Mouse (Mus musculus): ENCODE data around the gene Pprc1. TPM values are rescaled to one million over a fixed set of nuclear protein-coding genes. Genes with fewer than 3 reads are reported as not detected.

Pprc1 gene
- polyA plus RNA-seq, 1 experiment from 2014 or later: 15.4 TPM

DNA sequence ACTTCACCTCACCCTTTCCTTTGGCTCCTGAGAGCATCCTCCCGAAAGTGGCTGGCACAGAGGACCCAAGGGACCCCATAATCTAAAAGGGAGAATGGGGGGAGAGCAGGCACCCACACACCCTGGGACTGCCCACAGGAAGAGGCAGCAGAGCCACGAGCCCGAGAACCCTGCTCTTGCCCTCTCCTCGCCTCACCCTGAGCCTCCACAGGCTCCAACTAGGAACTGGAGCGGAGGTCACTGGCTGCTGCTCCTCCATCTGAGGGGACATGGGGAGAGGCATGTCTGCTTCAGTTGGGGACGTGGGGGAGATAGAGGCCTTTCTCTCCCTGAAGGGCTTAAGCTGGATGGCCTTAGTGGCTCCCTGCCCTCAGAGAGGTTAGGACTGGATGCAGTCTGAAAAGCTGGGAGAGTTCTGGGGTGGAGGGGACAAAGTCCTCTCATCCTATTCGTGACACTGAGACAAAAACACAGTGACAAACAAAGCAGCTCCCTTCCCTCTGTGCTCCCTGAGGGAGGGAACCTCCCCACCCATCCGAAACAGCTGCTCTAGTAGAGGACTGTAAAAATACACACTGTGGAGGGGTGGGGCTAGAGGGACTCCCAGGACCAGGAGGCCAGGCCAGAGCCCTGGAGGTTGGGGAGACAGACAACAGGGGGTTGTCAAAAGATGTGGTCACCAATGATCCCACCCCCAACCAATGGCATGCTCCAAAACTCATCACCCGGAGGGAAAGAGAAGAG lies 12.8 kb upstream of the Pprc1 start:
- Histone ChIP-seq H3K27ac (ENCODE audit: low read depth, low read length) (no peak overlapping the region), H3K9me3 (ENCODE audit: control insufficient read depth, low read length) (no peaks in the 10 kb centered on the region; the same call in 1 of the 2 replicates), H3K27me3 (replicated peaks; ENCODE audit: control insufficient read depth, insufficient read depth, low read length) (no peaks in the 10 kb centered on the region), H3K36me3 (ENCODE audit: control insufficient read depth, insufficient read depth, low read length) (peaks cover 38% of the 10 kb centered on the region), H3K9ac (ENCODE audit: low read depth, low read length) (no peak overlapping the region), H3K4me2 (ENCODE audit: low read length) (no peak overlapping the region), H3K4me3 (ENCODE audit: low read length) (no peak overlapping the region), H3K4me1 (ENCODE audit: control insufficient read depth, insufficient read depth, low read depth, low read length) (peaks cover 5% of the 10 kb centered on the region)
- 65% methylated on average over 9 of the region's 9 CpGs for WGBS
- no peak for ATAC-seq

DNA sequence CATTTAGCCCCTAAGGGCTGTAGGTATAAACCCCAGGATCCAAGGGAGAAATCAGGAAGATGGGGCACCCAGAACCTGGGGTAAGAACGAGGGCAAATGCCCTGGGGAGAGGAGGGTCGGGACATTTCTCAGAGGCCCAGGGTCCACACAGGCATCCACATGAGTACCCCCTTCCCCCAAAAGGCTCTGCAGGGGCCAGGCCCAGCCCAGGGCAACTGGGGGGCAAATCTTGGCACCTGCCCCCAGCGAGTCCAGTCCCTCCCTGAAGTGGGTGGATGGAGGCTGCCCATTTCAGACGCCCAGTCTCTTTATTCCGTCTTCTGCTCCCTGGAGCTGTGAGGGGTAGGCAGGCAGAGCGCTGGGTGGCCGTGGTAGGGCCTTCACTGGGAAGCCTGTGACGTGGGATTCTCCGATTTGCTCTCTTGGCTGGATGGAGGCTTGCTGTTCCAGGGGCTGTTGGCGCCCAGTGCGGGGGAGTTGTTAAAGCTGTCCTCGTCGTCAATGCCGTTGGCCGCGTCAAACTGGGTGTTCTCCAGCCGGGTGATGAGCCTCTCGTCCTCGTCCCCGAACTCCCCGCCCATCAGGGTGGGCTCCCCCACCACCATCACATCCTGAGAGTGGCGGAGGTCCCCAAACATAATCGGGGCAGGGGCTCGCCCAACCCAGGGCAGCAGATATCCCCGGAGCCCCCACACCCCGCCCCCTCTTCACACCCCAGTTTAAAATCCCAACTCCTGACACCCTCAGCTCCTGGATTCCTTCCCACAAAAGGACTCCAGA lies 11.8 kb upstream of the Pprc1 start:
- H3K4me1 ChIP-seq (ENCODE audit: control insufficient read depth, insufficient read depth, low read depth, low read length): peaks cover 16% of the 10 kb centered on the region
- ATAC-seq: no peak
- no peaks in the 10 kb centered on the region for H3K27me3 ChIP-seq (replicated peaks; ENCODE audit: control insufficient read depth, insufficient read depth, low read length)
- no peaks in the 10 kb centered on the region; the same call in 1 of the 2 replicates for H3K9me3 ChIP-seq (ENCODE audit: control insufficient read depth, low read length)
- H3K27ac ChIP-seq (ENCODE audit: low read depth, low read length): no peak overlapping the region
- no peak overlapping the region for H3K4me3 ChIP-seq (ENCODE audit: low read length)
- H3K4me2 ChIP-seq (ENCODE audit: low read length): no peak overlapping the region
- peaks cover 38% of the 10 kb centered on the region for H3K36me3 ChIP-seq (ENCODE audit: control insufficient read depth, insufficient read depth, low read length)
- no peak overlapping the region for H3K9ac ChIP-seq (ENCODE audit: low read depth, low read length)
- WGBS: 87% methylated on average over 26 of the region's 26 CpGs

DNA sequence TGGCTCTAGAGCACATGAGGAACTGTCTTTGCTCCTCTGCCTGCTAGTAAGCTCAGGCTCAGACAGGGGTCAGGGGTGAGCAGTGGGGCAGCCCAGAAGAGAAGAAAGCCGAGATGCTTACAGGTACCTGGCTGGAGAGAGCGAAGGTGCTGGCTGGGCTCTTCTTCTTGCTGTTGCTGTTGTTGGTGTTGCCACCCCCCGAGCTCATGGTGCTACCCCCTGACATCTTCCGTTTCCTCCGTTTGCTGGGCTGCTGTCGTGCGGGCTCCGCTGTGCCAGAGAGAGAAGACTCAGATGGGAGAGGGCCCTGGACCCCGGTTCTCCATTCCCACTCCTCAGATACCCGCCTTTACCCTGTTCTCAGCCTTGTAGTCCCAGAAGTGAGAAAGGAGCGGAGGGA lies 10.8 kb upstream of the Pprc1 start:
- Histone ChIP-seq H3K27ac (ENCODE audit: low read depth, low read length) (no peak overlapping the region), H3K27me3 (replicated peaks; ENCODE audit: control insufficient read depth, insufficient read depth, low read length) (no peaks in the 10 kb centered on the region), H3K4me1 (ENCODE audit: control insufficient read depth, insufficient read depth, low read depth, low read length) (peaks cover 23% of the 10 kb centered on the region), H3K9ac (ENCODE audit: low read depth, low read length) (no peak overlapping the region), H3K9me3 (ENCODE audit: control insufficient read depth, low read length) (no peaks in the 10 kb centered on the region; the same call in 1 of the 2 replicates), H3K36me3 (ENCODE audit: control insufficient read depth, insufficient read depth, low read length) (peaks cover 38% of the 10 kb centered on the region), H3K4me3 (ENCODE audit: low read length) (no peak overlapping the region), H3K4me2 (ENCODE audit: low read length) (no peak overlapping the region)
- 90% methylated on average over 11 of the region's 11 CpGs for WGBS
- ATAC-seq: no peak

DNA sequence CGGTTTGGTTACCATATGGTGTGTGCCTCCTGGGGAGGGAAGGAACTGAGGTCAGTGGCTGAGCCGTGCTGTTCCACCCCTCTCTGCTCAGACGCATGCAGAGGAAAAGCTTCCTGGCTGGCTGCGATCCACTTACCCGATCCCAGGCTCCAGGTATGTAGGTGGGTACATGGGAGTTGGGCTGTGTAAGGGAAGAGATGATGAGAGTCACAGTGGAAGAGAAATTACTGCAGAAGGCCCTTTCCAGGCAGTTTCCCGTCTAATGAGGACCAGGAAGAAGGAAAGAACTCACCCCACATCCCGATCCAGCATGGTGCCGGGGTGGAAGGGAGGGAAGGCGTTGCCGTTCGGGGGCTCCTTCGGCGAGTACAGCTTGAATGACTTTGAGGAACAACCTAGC lies 8.7 kb upstream of the Pprc1 start:
- no peak overlapping the region for H3K4me2 ChIP-seq (ENCODE audit: low read length)
- no peaks in the 10 kb centered on the region for H3K27me3 ChIP-seq (replicated peaks; ENCODE audit: control insufficient read depth, insufficient read depth, low read length)
- ATAC-seq: no peak
- H3K9me3 ChIP-seq (ENCODE audit: control insufficient read depth, low read length): no peaks in the 10 kb centered on the region
- no peak overlapping the region for H3K4me3 ChIP-seq (ENCODE audit: low read length)
- H3K36me3 ChIP-seq (ENCODE audit: control insufficient read depth, insufficient read depth, low read length): peaks cover 38% of the 10 kb centered on the region
- H3K9ac ChIP-seq (ENCODE audit: low read depth, low read length): no peak overlapping the region
- H3K27ac ChIP-seq (ENCODE audit: low read depth, low read length): no peak overlapping the region
- H3K4me1 ChIP-seq (ENCODE audit: control insufficient read depth, insufficient read depth, low read depth, low read length): peaks cover 35% of the 10 kb centered on the region
- 81% methylated on average over 13 of the region's 13 CpGs for WGBS

DNA sequence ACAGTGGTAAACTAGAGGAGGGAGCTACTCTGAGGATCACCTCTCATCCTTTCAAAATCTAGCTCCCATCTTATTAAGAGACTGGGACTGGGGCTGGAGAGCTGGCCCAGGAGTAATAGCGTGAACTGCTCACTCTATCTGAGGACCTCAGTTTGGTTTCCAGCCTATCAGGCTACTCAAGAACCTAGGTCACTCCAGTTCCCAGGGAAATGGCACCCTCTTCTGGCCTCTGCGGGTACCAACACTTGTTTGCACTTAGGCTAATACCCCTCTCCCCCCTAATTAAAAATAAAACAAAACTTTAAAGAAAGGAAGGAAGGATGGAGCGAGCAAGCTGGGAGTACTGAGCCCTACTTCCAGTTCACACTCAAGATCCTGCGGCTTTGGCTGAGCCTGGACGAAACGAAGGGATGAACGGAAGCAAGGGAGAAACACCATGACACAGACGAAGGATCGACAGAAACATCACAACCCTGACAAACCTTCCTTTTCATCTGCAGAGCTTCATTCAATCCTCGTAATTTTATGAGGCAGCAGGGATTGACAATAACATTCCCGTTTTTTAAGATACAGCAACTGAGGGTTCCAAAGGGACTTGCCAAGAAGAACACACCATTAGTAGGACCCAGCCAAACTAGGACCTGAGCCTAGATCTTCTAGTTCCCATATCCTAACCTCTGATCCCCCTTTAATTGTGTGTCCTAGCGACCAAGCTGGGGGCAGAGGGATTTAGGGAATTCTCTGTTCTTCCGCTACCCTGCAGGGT lies 8.0 kb upstream of the Pprc1 start:
- peak overlapping the region; percentile 84; the same call in 1 of the 2 replicates for H3K9ac ChIP-seq (ENCODE audit: low read depth, low read length)
- H3K4me1 ChIP-seq (ENCODE audit: control insufficient read depth, insufficient read depth, low read depth, low read length): peaks cover 41% of the 10 kb centered on the region

DNA sequence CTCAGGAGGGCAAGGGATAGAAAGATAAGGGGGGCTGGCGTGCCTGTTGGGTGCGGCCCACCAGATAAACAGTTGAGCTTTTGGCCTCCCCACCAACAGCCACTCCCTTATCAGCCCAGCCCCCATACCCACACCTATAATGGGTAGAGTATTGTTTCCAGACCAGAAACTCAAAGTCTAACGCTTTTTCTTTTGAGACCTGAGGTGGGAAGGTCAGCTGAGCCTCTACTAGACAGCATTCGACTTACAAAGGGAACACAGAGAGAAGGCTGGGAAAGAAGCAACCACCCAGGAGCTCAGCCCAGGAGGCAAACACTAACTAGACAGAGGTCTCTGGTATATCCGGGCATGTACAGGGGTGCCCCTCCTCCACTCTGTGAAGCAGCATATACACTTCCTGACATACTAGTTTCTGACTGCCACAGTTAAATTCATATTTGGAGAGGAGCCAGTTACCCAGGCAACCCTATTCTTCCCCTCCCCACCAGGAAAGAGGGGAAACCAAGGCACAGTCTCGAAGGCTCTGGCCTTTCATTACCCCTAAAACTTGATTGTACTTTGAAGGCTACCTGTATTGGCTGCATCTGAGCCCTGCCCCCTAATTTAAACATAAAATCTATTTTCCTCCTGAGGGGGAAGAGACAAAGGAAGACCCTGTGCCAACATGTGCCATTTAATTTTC lies 7.3 kb upstream of the Pprc1 start:
- Histone ChIP-seq H3K9me3 (ENCODE audit: control insufficient read depth, low read length) (no peaks in the 10 kb centered on the region), H3K4me1 (ENCODE audit: control insufficient read depth, insufficient read depth, low read depth, low read length) (peaks cover 49% of the 10 kb centered on the region), H3K4me3 (ENCODE audit: low read length) (peak overlapping the region; percentile 72), H3K36me3 (ENCODE audit: control insufficient read depth, insufficient read depth, low read length) (peaks cover 32% of the 10 kb centered on the region), H3K27me3 (replicated peaks; ENCODE audit: control insufficient read depth, insufficient read depth, low read length) (no peaks in the 10 kb centered on the region), H3K9ac (ENCODE audit: low read depth, low read length) (peak overlapping the region; percentile 84), H3K4me2 (ENCODE audit: low read length) (peak overlapping the region; percentile 92), H3K27ac (ENCODE audit: low read depth, low read length) (peak overlapping the region; percentile 40)
- 11% methylated on average over 6 of the region's 6 CpGs for WGBS
- ATAC-seq: no peak

More for the DNA sequence above, 8.0 kb upstream of the Pprc1 start:
- ATAC-seq: no peak
- Histone ChIP-seq H3K27ac (ENCODE audit: low read depth, low read length) (peak overlapping the region; percentile 40), H3K4me3 (ENCODE audit: low read length) (peak overlapping the region; percentile 72), H3K9me3 (ENCODE audit: control insufficient read depth, low read length) (no peaks in the 10 kb centered on the region), H3K4me2 (ENCODE audit: low read length) (peak overlapping the region; percentile 92), H3K27me3 (replicated peaks; ENCODE audit: control insufficient read depth, insufficient read depth, low read length) (no peaks in the 10 kb centered on the region), H3K36me3 (ENCODE audit: control insufficient read depth, insufficient read depth, low read length) (peaks cover 38% of the 10 kb centered on the region)
- 64% methylated on average over 13 of the region's 13 CpGs for WGBS

DNA sequence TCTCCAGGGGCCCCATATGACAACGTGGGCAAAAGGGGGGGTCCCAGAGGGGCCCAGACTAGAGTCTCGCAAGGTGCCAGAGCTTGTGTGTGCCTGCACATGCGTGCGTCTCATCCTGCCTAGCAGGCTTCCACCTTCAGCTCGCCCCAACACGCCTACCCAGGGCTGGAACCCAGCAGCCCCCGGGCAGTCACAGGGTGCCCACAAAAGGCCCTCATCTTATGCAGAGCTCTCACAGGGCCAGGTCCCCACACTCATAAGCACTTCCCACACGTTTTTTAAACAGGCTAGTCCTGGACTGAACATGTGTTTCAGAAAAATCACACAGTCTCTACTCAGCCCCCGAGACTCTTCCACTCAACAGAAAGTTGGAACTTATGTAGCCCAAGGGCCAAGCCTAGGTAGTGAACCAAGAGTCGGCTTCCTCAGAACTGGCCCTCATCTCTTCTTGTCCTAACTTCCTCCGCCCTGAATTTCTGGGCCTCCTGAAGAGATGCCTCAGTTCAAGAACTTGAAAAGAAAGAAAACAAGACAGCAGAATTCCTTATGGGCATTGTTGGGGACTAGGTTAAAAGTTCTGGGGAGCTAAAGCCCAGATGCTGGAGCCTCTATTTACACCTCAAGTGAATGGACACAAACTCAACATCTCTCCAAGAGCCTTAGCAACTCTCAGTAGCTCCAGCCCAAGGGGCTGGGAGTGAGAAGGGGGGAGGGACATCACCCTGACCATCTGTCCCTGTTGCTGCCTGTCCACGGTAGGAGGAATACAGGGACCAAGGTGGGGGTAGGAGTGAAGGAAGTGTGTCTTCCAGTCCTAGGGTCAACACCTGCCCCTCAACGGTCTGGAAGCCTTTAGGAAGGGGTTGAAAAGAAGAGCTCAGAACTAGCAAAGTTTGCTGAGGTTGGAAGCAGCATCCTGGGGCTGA lies 6.5 kb upstream of the Pprc1 start:
- ATAC-seq: no peak
- peak overlapping the region; percentile 72 for H3K4me3 ChIP-seq (ENCODE audit: low read length)
- H3K4me1 ChIP-seq (ENCODE audit: control insufficient read depth, insufficient read depth, low read depth, low read length): peaks cover 57% of the 10 kb centered on the region
- H3K9ac ChIP-seq (ENCODE audit: low read depth, low read length): peak overlapping the region; percentile 84
- peak overlapping the region; percentile 92 for H3K4me2 ChIP-seq (ENCODE audit: low read length)
- peaks cover 29% of the 10 kb centered on the region for H3K36me3 ChIP-seq (ENCODE audit: control insufficient read depth, insufficient read depth, low read length)
- no peaks in the 10 kb centered on the region for H3K27me3 ChIP-seq (replicated peaks; ENCODE audit: control insufficient read depth, insufficient read depth, low read length)
- 5% methylated on average over 13 of the region's 13 CpGs for WGBS
- H3K9me3 ChIP-seq (ENCODE audit: control insufficient read depth, low read length): no peaks in the 10 kb centered on the region
- peak overlapping the region; percentile 84 for H3K27ac ChIP-seq (ENCODE audit: low read depth, low read length)

DNA sequence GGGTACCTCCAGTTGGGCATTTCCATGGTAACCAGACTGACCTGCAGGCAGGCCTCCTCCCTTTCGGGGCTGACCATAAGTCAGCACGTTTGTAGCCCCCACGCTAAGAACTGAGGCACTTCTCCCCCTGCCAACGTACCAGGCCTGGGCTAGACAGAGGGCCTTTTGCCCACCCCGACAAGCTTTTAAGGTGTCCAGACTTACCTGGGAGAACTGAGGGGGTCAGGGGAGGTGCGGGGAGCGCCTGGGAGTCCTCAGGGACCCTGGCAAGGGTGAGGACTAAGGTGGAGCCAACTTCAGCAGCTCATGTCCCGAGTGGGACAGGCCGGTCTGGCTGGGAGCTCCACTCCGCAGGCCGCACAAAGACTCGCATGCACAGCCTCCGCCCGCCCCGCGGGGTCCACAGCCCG lies 5.8 kb upstream of the Pprc1 start:
- Histone ChIP-seq H3K27me3 (replicated peaks; ENCODE audit: control insufficient read depth, insufficient read depth, low read length) (no peaks in the 10 kb centered on the region), H3K9ac (ENCODE audit: low read depth, low read length) (peak overlapping the region; percentile 84), H3K4me1 (ENCODE audit: control insufficient read depth, insufficient read depth, low read depth, low read length) (peaks cover 63% of the 10 kb centered on the region), H3K9me3 (ENCODE audit: control insufficient read depth, low read length) (no peaks in the 10 kb centered on the region), H3K27ac (ENCODE audit: low read depth, low read length) (peak overlapping the region; percentile 84), H3K4me2 (ENCODE audit: low read length) (peak overlapping the region; percentile 92), H3K36me3 (ENCODE audit: control insufficient read depth, insufficient read depth, low read length) (peaks cover 23% of the 10 kb centered on the region), H3K4me3 (ENCODE audit: low read length) (peak overlapping the region; percentile 72)
- peak; percentile 28; the same call in 1 of the 2 replicates for ATAC-seq
- 0% methylated on average over 15 of the region's 17 CpGs for WGBS

Data from hindbrain, embryonic 16.5 days (tissue).